Mouse (Mus musculus) MEL (cell line): ENCODE measurements around the gene Ifna15.

Experiments used
- MXI1 ChIP-seq: IDR thresholded peaks from 2 replicates; pipeline ENCODE4 v1.6.1; 2011; ENCODE audit warnings: mild to moderate bottlenecking, low read depth, low read length, improper control_type of control experiment
- POLR2A ChIP-seq, 2 experiments: IDR thresholded peaks; 2 replicates each; pipeline ENCODE4 v1.6.1; 2011 to 2012; ENCODE audit warnings: low read length in 2 of 2, mild to moderate bottlenecking in 2 of 2, control low read depth in 1 of 2, improper control_type of control experiment in 1 of 2, low read depth in 1 of 2, moderate library complexity in 1 of 2; ENCODE audit not compliant: control insufficient read depth in 1 of 2, insufficient read depth in 1 of 2, poor library complexity in 1 of 2
- UBTF ChIP-seq: IDR thresholded peaks from 2 replicates; pipeline ENCODE4 v1.6.1; 2012; ENCODE audit warnings: low read depth, mild to moderate bottlenecking, inconsistent platforms, low read length, improper control_type of control experiment, moderate library complexity, borderline replicate concordance; ENCODE audit not compliant: insufficient read depth
- ZKSCAN1 ChIP-seq: IDR thresholded peaks from 2 replicates; pipeline ENCODE4 v1.6.1; 2012; ENCODE audit warnings: low read depth, mild to moderate bottlenecking, inconsistent platforms, low read length, improper control_type of control experiment, moderate library complexity

- TF ChIP-seq ZKSCAN1 (no peak), POLR2A (IDR thresholded peaks at IDR 0.05; ENCODE audit: control insufficient read depth in 1 of 2, insufficient read depth in 1 of 2, low read depth in 1 of 2, low read length in 2 of 2, poor library complexity in 1 of 2) (no peak), MXI1 (no peak), UBTF (no peak)
Observed at GRCm38 (mm10) chr4:88526379-88527049, 31.5 kb downstream of the Ifna15 start.
